Mouse (Mus musculus) MEL (cell line): Measurements from ENCODE around the gene Gadd45gip1. TPM values are rescaled to one million over a fixed set of nuclear protein-coding genes. Genes with fewer than 3 reads are reported as not detected.

ENCODE experiments used
- DNase-seq: peaks from one replicate; pipeline ENCODE4 v3.0.0; 2011; ENCODE audit warnings: low read depth, low spot score
- H3K27ac ChIP-seq: 2 replicates; pipeline ENCODE4 v1.5.1; 2012; ENCODE audit warnings: low read depth, mild to moderate bottlenecking, control low read depth, low read length, moderate library complexity; ENCODE audit not compliant: control insufficient read depth
- H3K27me3 ChIP-seq, 2 experiments: fragments of 150-350 bp in 1 of 2; sonication (generic) in 1 of 2; 2 replicates each; pipeline ENCODE4 v1.6.1; 2012; ENCODE audit warnings: low read length in 2 of 2, mild to moderate bottlenecking in 2 of 2, improper control_type of control experiment in 1 of 2, moderate library complexity in 1 of 2; ENCODE audit not compliant: insufficient read depth in 2 of 2, control insufficient read depth in 1 of 2
- H3K36me3 ChIP-seq, 2 experiments: 2 replicates each; pipeline ENCODE4 v1.6.1; 2012 to 2014; ENCODE audit warnings: low read length in 2 of 2, improper control_type of control experiment in 1 of 2, inconsistent platforms in 1 of 2, mild to moderate bottlenecking in 1 of 2; ENCODE audit not compliant: insufficient read depth in 2 of 2, control insufficient read depth in 1 of 2
- H3K4me1 ChIP-seq, 2 experiments: fragments of 150-350 bp in 1 of 2; sonication (generic) in 1 of 2; 2 replicates each; pipeline ENCODE4 v1.6.1; 2012; ENCODE audit warnings: low read length in 2 of 2, improper control_type of control experiment in 1 of 2, mild to moderate bottlenecking in 1 of 2; ENCODE audit not compliant: insufficient read depth in 2 of 2, control insufficient read depth in 1 of 2
- H3K4me3 ChIP-seq, 2 experiments: fragments of 150-350 bp in 1 of 2; sonication (generic) in 1 of 2; 2 replicates each; pipeline ENCODE4 v1.5.1; 2012; ENCODE audit warnings: low read depth in 2 of 2, low read length in 2 of 2, mild to moderate bottlenecking in 2 of 2, moderate library complexity in 2 of 2, control low read depth in 1 of 2, improper control_type of control experiment in 1 of 2; ENCODE audit not compliant: control insufficient read depth in 1 of 2, insufficient read depth in 1 of 2
- H3K79me2 ChIP-seq: 2 replicates; pipeline ENCODE4 v1.6.1; 2012; ENCODE audit warnings: mild to moderate bottlenecking, low read length, moderate library complexity; ENCODE audit not compliant: control insufficient read depth, poor library complexity, insufficient read depth
- H3K9ac ChIP-seq: 2 replicates; pipeline ENCODE4 v1.6.1; 2012; ENCODE audit warnings: low read depth, mild to moderate bottlenecking, control low read depth, low read length, moderate library complexity; ENCODE audit not compliant: control insufficient read depth, poor library complexity, severe bottlenecking
- H3K9me3 ChIP-seq: fragments of 150-350 bp; sonication (generic); replicated peaks from 2 replicates; pipeline ENCODE4 v1.6.1; 2012; ENCODE audit warnings: mild to moderate bottlenecking, low read length, improper control_type of control experiment, moderate library complexity; ENCODE audit not compliant: insufficient read depth
- BHLHE40 ChIP-seq: IDR thresholded peaks from 2 replicates; pipeline ENCODE4 v1.6.1; 2012; ENCODE audit warnings: low read depth, mild to moderate bottlenecking, inconsistent platforms, low read length, improper control_type of control experiment, borderline replicate concordance
- CHD1 ChIP-seq: IDR thresholded peaks from 2 replicates; pipeline ENCODE4 v1.6.1; 2012; ENCODE audit warnings: low read depth, mild to moderate bottlenecking, inconsistent platforms, low read length, improper control_type of control experiment
- CTCF ChIP-seq, 3 experiments: IDR thresholded peaks in 2 of 3; conservative IDR thresholded peaks in 1 of 3; 2 replicates each; pipeline ENCODE4 v1.5.1; 2011 to 2012; ENCODE audit warnings: low read length in 3 of 3, low read depth in 2 of 3, mild to moderate bottlenecking in 2 of 3, improper control_type of control experiment in 1 of 3, inconsistent platforms in 1 of 3, mixed read lengths in 1 of 3, moderate library complexity in 1 of 3; ENCODE audit not compliant: control insufficient read depth in 1 of 3, insufficient read depth in 1 of 3, poor library complexity in 1 of 3, severe bottlenecking in 1 of 3
- E2F4 ChIP-seq: IDR thresholded peaks from 2 replicates; pipeline ENCODE4 v1.6.1; 2011; ENCODE audit warnings: low read depth, low read length, improper control_type of control experiment, borderline replicate concordance
- EP300 ChIP-seq, 2 experiments: IDR thresholded peaks; 2 replicates each; pipeline ENCODE4 v1.6.1; 2011; ENCODE audit warnings: improper control_type of control experiment in 2 of 2, low read length in 2 of 2, low read depth in 1 of 2, mild to moderate bottlenecking in 1 of 2
- ETS1 ChIP-seq: IDR thresholded peaks from 2 replicates; pipeline ENCODE4 v1.6.1; 2012; ENCODE audit warnings: low read depth, mild to moderate bottlenecking, inconsistent platforms, low read length, improper control_type of control experiment, moderate library complexity
- JUND ChIP-seq: IDR thresholded peaks from 2 replicates; pipeline ENCODE4 v1.6.1; 2011; ENCODE audit warnings: low read depth, mild to moderate bottlenecking, improper control_type of control experiment, low read length
- KAT2A ChIP-seq: conservative IDR thresholded peaks from 2 replicates; pipeline ENCODE4 v1.6.1; 2012; ENCODE audit warnings: low read depth, low read length, improper control_type of control experiment, inconsistent platforms
- MAX ChIP-seq: IDR thresholded peaks from 2 replicates; pipeline ENCODE4 v1.6.1; 2011; ENCODE audit warnings: low read length, improper control_type of control experiment
- MAZ ChIP-seq: IDR thresholded peaks from 2 replicates; pipeline ENCODE4 v1.6.1; 2012; ENCODE audit warnings: low read depth, mild to moderate bottlenecking, inconsistent platforms, low read length, improper control_type of control experiment
- MYB ChIP-seq: IDR thresholded peaks from 2 replicates; pipeline ENCODE4 v1.6.1; 2011; ENCODE audit warnings: mild to moderate bottlenecking, low read depth, low read length, improper control_type of control experiment
- MYC ChIP-seq: IDR thresholded peaks from 2 replicates; pipeline ENCODE4 v1.6.1; 2011; ENCODE audit warnings: low read depth, mild to moderate bottlenecking, low read length, improper control_type of control experiment, moderate library complexity
- NELFE ChIP-seq: IDR thresholded peaks from 2 replicates; pipeline ENCODE4 v1.6.1; 2011; ENCODE audit warnings: low read depth, low read length, improper control_type of control experiment
- POLR2AphosphoS2 ChIP-seq: IDR thresholded peaks from 2 replicates; pipeline ENCODE4 v1.6.1; 2011; ENCODE audit warnings: low read length, improper control_type of control experiment
- POLR2AphosphoS5 ChIP-seq: IDR thresholded peaks from 2 replicates; pipeline ENCODE4 v1.6.1; 2012; ENCODE audit warnings: low read depth, borderline replicate concordance, mild to moderate bottlenecking, inconsistent platforms, low read length, moderate library complexity, mixed read lengths
- RCOR1 ChIP-seq: IDR thresholded peaks from 2 replicates; pipeline ENCODE4 v1.6.1; 2012; ENCODE audit warnings: low read depth, mild to moderate bottlenecking, inconsistent platforms, low read length, improper control_type of control experiment
- SIN3A ChIP-seq: IDR thresholded peaks from 2 replicates; pipeline ENCODE4 v1.6.1; 2012; ENCODE audit warnings: low read length, improper control_type of control experiment, inconsistent platforms
- TAL1 ChIP-seq: IDR thresholded peaks from 2 replicates; pipeline ENCODE4 v1.6.1; 2012; ENCODE audit warnings: mild to moderate bottlenecking, inconsistent platforms, low read length, moderate library complexity, mixed read lengths
- TCF12 ChIP-seq: IDR thresholded peaks from 2 replicates; pipeline ENCODE4 v1.6.1; 2014; ENCODE audit warnings: low read depth, mild to moderate bottlenecking, inconsistent platforms, low read length, improper control_type of control experiment, moderate library complexity
- UBTF ChIP-seq: IDR thresholded peaks from 2 replicates; pipeline ENCODE4 v1.6.1; 2012; ENCODE audit warnings: low read depth, mild to moderate bottlenecking, inconsistent platforms, low read length, improper control_type of control experiment, moderate library complexity, borderline replicate concordance; ENCODE audit not compliant: insufficient read depth
- USF2 ChIP-seq, 2 experiments: IDR thresholded peaks; 2 replicates each; pipeline ENCODE4 v1.6.1; 2011 to 2012; ENCODE audit warnings: improper control_type of control experiment in 2 of 2, low read length in 2 of 2, borderline replicate concordance in 1 of 2, inconsistent platforms in 1 of 2, low read depth in 1 of 2, mild to moderate bottlenecking in 1 of 2; ENCODE audit not compliant: insufficient read depth in 1 of 2
- ZKSCAN1 ChIP-seq: IDR thresholded peaks from 2 replicates; pipeline ENCODE4 v1.6.1; 2012; ENCODE audit warnings: low read depth, mild to moderate bottlenecking, inconsistent platforms, low read length, improper control_type of control experiment, moderate library complexity
- ZNF384 ChIP-seq: IDR thresholded peaks from 2 replicates; pipeline ENCODE4 v1.6.1; 2012; ENCODE audit warnings: low read depth, mild to moderate bottlenecking, inconsistent platforms, low read length, improper control_type of control experiment
- polyA plus RNA-seq, 2 experiments: library from polyadenylated mRNA; stranded (reverse) in 1 of 2; unstranded in 1 of 2; fragments of >175 nt in 1 of 2; fragments of >200 nt in 1 of 2; gene quantifications; 2 replicates each; pipeline versions ENCODE4 v1.2.1 to v1.2.4; 2012; ENCODE audit warnings: low replicate concordance in 2 of 2, low read depth in 1 of 2; ENCODE audit not compliant: insufficient read length in 2 of 2, insufficient read depth in 1 of 2, missing spikeins in 1 of 2
- total RNA-seq: library from RNA; depleted of rRNA; stranded (reverse); fragments of 300-350 nt; gene quantifications from 2 replicates; pipeline ENCODE4 v1.2.3, GENCODE M21; 2012

Gadd45gip1 gene
- total and polyA plus RNA-seq, 3 experiments: 51.8 to 62.9 TPM; not detected in 1

- peaks cover 7 to 25% of the 10 kb centered on the region in 2 experiments for H3K4me1 ChIP-seq
- H3K27ac ChIP-seq: peak overlapping the region; percentile 58
- peak overlapping the region; percentile 76 for H3K9ac ChIP-seq
- H3K4me3 ChIP-seq: peak overlapping the region; percentile 20 to 40
- no peaks in the 10 kb centered on the region for H3K9me3 ChIP-seq
- H3K36me3 ChIP-seq: peaks cover 4 to 19% of the 10 kb centered on the region in 2 experiments; a peak in 3 of 4 replicates
- DNase-seq: peak; percentile 44
- no peaks in the 10 kb centered on the region for H3K27me3 ChIP-seq
- peaks cover 3% of the 10 kb centered on the region; the same call in 1 of the 2 replicates for H3K79me2 ChIP-seq
- TF ChIP-seq SIN3A (peak; percentile 24; the same call in 1 of the 2 replicates), MAX (peak; percentile 22; the same call in 1 of the 2 replicates), BHLHE40 (no peak)
These were observed 41.1 kb downstream of the Gadd45gip1 start for GRCm38 (mm10) chr8:84872309-84872965.

- Histone ChIP-seq H3K4me3 (peak overlapping the region; percentile 20 to 40; a peak in 2 of 4 replicates), H3K9me3 (no peaks in the 10 kb centered on the region), H3K79me2 (peaks cover 3% of the 10 kb centered on the region; the same call in 1 of the 2 replicates), H3K27ac (no peak overlapping the region), H3K9ac (peak overlapping the region; percentile 76), H3K36me3 (peaks cover 1 to 19% of the 10 kb centered on the region in 2 experiments; a peak in 3 of 4 replicates), H3K27me3 (no peaks in the 10 kb centered on the region), H3K4me1 (peaks cover 7 to 25% of the 10 kb centered on the region in 2 experiments)
- no peak for DNase-seq
- TF ChIP-seq TCF12 (no peak), MAZ (no peak), ETS1 (no peak), POLR2AphosphoS2 (no peak), RCOR1 (no peak), POLR2AphosphoS5 (no peak), MAX (no peak), TAL1 (no peak)
These were observed 41.7 kb downstream of the Gadd45gip1 start for GRCm38 (mm10) chr8:84873016-84873415.

- Histone ChIP-seq H3K36me3 (peaks cover 0 to 19% of the 10 kb centered on the region in 2 experiments; a peak in 3 of 4 replicates), H3K9me3 (no peaks in the 10 kb centered on the region), H3K27ac (peak overlapping the region; percentile 87), H3K79me2 (peaks cover 3% of the 10 kb centered on the region; the same call in 1 of the 2 replicates), H3K27me3 (no peaks in the 10 kb centered on the region), H3K4me1 (peaks cover 7 to 25% of the 10 kb centered on the region in 2 experiments), H3K4me3 (0 out of 4 replicates have a peak overlapping the region, but pooled peaks of 1 of the 2 experiments have one; percentile 11), H3K9ac (peak overlapping the region; percentile 21; the same call in 1 of the 2 replicates)
- peak; percentile 67 for DNase-seq
- TF ChIP-seq MYB (no peak), KAT2A (no peak), MYC (no peak), ZNF384 (no peak), BHLHE40 (peak; percentile 66; the same call in 1 of the 2 replicates), ZKSCAN1 (no peak), UBTF (no peak), TCF12 (0 out of 2 replicates have a peak, but pooled peaks have one; percentile 10), MAZ (no peak), E2F4 (no peak), EP300 (IDR thresholded peaks at IDR 0.05; ENCODE audit: low read depth in 1 of 2, low read length in 2 of 2) (peak in 1 of 2 experiments; percentile 20; a peak in 1 of 4 replicates), POLR2AphosphoS2 (no peak), CTCF (IDR thresholded peaks at IDR 0.05 in 2 of 3, conservative IDR thresholded peaks at IDR 0.05 in 1 of 3; ENCODE audit: control insufficient read depth in 1 of 3, insufficient read depth in 1 of 3, low read depth in 2 of 3, low read length in 3 of 3, poor library complexity in 1 of 3, severe bottlenecking in 1 of 3) (no peak), CHD1 (no peak), SIN3A (peak; percentile 27; the same call in 1 of the 2 replicates), USF2 (IDR thresholded peaks at IDR 0.05; ENCODE audit: borderline replicate concordance in 1 of 2, insufficient read depth in 1 of 2, low read depth in 1 of 2, low read length in 2 of 2) (no peak), JUND (no peak), NELFE (no peak)
These were observed 43.0 kb downstream of the Gadd45gip1 start for GRCm38 (mm10) chr8:84874339-84874738.
